Mouse (Mus musculus) skeletal muscle tissue, adult 2 months (tissue): Measurements from ENCODE around the gene B830017H08Rik.
A peak's percentile ranks its signal among the peaks of the same experiment; 100 is the strongest.

Source experiments
- DNase-seq: peaks from one replicate; pipeline ENCODE4 v3.0.0-alpha.2; 2012; ENCODE audit warnings: low read depth, low spot score

B830017H08Rik gene

GRCm38 (mm10) chr16:17809711-17810110 is 23.2 kb upstream of the B830017H08Rik start:
- DNase-seq: peak; percentile 71

GRCm38 (mm10) chr16:17812120-17812519 is 20.8 kb upstream of the B830017H08Rik start:
- DNase-seq: no peak

GRCm38 (mm10) chr16:17813173-17813572 is 19.7 kb upstream of the B830017H08Rik start:
- DNase-seq: no peak

DNA sequence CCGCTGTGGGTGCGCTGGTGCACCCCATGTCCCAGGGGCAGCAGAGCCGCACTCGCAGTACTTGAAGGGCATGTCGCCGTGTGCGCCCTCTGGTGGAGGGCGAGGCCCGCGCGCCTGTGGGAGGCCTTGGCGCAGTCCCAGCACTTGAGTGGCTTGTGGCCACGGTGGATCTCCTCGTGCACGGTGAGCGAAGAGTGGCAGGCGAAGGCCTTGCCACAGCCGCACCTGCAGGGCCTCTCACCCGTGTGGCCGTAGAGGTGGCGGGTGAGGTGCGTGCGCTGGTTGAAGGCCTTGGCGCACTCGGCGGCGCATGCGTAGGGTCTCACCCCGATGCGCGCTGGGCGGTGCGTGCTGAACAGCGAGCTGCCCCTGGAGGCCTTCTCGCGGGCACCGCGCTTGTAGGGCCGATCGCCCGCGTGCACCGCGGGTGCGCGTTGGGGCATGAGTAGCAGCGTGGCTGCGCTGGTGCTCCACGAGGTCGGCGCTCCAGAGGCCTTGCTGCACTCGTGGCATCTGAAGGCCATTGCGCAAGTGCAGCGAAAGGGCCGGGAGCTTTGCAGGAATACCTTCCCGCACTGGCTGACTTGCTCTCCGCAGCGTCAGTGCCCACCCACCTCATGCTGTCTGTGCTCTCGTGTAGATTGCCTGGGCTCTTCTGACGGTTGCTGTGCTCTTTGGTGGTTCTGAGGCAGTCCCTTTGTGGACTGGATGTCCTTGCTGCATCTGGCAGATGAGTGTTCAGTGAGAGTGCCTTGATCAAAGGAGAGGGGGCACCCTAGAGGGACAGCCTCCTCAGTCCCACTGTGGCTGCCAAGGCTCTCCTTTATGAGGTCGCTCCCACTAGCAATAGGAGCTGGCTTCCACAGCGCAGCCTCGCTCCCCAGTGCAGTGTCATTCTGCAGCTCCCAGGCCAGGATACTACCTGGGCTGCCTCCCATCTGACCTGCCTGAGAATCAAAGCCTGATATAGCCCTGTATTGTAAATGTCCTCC is 17.2 kb upstream of the B830017H08Rik start:
- peak; percentile 71 for DNase-seq

DNA sequence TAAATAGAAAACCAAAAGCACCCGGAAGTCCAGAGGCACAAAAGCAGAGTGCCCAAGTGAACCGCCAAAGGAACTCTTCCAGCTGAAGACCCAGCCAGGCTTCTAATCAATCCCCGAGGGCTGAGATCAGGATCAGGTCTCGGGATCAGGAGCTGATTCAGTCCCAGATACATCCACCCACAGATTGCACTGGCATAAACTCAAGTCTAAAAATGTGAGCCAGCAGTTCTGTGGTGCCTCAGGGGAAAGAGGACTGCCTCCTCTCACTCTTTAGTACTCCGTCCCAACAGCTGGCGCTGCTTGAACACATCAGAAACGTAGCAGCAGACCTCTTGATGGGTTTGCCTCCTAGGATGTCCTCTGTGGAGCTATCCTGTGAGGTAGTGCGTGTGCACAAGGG is 16.4 kb upstream of the B830017H08Rik start:
- DNase-seq: no peak

DNA sequence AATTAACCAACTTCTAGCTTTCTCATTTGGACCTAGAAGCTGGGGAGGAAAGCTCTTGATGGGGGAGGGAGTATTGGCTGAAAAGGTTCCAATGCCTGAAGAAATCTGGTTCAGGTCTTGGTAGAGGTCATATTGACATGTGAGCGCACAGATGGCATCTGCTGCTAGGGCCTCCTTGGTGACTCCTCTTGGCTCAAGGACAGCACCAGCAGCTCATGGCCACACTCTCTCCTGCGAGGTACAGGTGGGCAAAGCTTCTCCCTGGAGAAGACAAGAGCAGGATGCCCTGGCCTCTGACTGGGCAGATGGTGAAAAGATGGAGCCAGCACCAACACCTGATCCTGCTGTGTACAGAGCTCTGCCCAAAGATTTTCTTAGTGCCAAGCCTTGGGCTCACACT is 6.4 kb upstream of the B830017H08Rik start:
- no peak for DNase-seq

- no peak for DNase-seq
Observed at GRCm38 (mm10) chr16:17828229-17828628, 4.7 kb upstream of the B830017H08Rik start.

GRCm38 (mm10) chr16:17828867-17829266 is 4.1 kb upstream of the B830017H08Rik start:
- no peak for DNase-seq

- DNase-seq: no peak
Observed at GRCm38 (mm10) chr16:17830385-17831178, 2.3 kb upstream of the B830017H08Rik start.

DNA sequence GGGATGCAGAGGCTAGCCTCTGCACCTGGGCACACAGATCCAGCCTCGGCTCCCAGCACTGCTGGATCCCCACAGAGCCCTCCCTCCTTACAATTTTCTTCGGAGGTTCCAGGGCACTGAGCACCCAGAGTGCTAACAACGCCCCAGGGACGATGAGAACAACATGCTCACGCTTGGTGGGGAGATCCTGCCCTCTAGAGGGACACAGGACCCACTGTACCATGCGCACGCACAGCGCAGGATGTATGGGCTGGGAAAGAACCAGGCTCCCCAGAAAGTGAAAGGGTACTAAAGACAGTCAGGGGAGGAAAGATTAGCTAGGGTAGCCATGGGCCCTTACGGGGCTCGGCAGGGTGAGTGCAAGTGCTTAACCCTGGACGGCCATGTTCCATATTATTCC is 1.1 kb upstream of the B830017H08Rik start:
- no peak for DNase-seq

DNA sequence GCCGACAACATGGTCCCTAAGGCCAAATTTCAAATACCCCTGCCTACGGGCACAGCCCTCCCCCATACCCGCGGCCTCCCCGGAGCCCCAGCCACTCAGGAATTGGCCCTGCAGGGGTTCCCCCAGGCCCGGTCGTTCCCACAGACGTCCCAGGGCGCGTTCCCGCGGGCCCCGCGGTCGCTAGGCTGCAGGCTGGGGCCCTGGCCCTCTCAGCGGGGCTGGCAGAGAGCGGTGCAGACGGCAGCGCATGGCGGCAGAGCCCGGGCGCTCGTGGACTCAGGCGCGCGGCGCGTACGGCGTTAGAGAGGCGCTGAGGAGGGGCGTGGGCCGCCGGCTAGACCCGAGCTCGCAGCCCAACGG is 380 bp downstream of the B830017H08Rik start:
- no peak for DNase-seq

DNA sequence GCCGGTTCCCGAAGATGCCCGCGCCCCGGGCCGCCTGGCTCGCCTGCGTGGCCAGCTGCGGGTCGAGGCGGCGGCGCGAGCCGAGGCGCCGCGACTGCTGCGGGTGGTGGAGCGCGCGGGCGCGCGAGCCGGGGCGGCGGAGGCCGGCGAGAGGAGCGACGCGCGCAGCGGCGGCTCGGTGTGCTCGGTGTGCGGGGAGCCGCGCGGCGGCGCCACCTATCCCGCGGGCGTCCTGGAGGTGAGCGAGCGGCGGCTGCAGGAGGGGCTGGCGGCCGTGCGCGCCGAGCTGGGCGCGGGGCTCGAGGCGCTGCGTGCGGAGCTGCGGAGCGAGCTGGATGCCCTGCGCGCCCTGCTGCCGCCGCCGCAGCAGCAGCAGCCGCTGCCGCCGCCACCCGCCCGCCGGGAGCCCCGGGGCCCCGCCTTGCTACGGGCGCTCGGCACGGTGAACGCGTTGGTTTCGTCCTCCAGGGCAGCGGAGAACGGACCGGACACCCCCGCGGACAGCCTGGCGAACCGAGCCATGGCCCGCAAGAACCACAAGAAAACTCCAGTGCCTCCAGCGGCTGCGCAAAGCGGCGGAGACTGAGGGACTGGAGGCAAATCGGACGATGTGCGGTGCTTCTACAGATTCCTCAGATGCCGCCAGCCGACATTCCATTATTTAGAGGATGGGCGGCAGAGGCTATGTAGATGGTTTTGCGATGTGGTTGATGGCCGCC is 919 bp downstream of the B830017H08Rik start:
- DNase-seq: no peak

GRCm38 (mm10) chr16:17834543-17834942 is 1.6 kb downstream of the B830017H08Rik start:
- no peak for DNase-seq

GRCm38 (mm10) chr16:17835481-17835880 is 2.6 kb downstream of the B830017H08Rik start:
- no peak for DNase-seq

GRCm38 (mm10) chr16:17838051-17838450 is 5.1 kb downstream of the B830017H08Rik start, which contains the start of gene Car15:
Gene Car15 (minus strand): TSS chr16:17838364.
- DNase-seq: no peak

- DNase-seq: peak; percentile 45
Observed at GRCm38 (mm10) chr16:17839976-17840375, 7.1 kb downstream of the B830017H08Rik start.

DNA sequence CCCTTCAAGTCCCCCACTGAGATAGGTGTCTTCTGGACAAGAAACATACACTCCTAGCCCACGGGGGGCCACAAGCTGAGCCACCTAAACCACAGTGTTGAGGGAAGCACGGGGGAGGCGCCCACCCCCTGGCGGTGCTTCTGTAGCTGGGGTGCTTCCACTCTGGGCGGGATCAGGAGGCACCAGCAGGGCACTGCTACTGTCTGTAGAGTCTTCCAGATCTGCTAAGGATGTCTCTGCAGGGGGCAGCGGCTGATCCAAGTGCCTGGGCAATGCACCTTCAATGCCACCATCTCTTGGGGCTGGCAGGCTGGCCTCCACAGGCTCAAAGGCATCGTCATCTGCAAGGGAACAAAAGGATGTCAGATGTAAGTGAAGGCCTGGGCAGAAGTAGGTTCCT is 9.5 kb downstream of the B830017H08Rik start:
- DNase-seq: no peak

GRCm38 (mm10) chr16:17843701-17844365 is 10.9 kb downstream of the B830017H08Rik start:
- no peak for DNase-seq

DNA sequence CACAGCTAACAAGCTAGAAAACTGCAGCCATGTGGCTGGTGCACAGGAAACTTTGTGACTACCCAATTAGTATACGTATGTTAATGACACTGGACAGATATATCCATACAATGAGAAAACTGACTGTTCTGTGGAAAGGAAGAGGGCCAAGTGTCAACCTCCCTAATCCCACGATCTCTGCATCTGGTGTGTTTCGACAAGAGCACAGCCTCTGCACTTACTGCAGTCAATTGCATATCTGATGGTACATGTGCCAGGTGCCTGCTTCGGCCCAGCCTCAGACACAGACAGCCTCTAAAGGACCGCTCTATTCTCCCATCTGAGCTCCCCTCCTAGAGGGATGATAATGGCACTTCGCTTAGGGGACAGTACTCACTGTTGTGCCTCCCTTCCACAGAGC is 15.5 kb downstream of the B830017H08Rik start:
- no peak for DNase-seq

- DNase-seq: no peak
Observed at GRCm38 (mm10) chr16:17848928-17849327, 16.0 kb downstream of the B830017H08Rik start.

GRCm38 (mm10) chr16:17849486-17849885 is 16.6 kb downstream of the B830017H08Rik start:
- no peak for DNase-seq
